Mouse (Mus musculus) retina, embryonic 14.5 days (tissue): ENCODE data around the gene Sh3d19.
A peak's percentile ranks its signal among the peaks of the same experiment; 100 is the strongest.

Experiments
- DNase-seq: peaks from one replicate; pipeline ENCODE4 v3.0.0-alpha.2; 2015; ENCODE audit warnings: low spot score

The Sh3d19 gene

GRCm38 (mm10) chr3:86028658-86029375, 57.9 kb downstream of the Sh3d19 start:
- DNase-seq: no peak

GRCm38 (mm10) chr3:86030566-86030965, 59.7 kb downstream of the Sh3d19 start:
- no peak for DNase-seq

GRCm38 (mm10) chr3:86033455-86034090, 62.7 kb downstream of the Sh3d19 start:
- DNase-seq: no peak

- no peak for DNase-seq
These were observed 67.1 kb downstream of the Sh3d19 start for GRCm38 (mm10) chr3:86037926-86038484.

GRCm38 (mm10) chr3:86038648-86039047, 67.7 kb downstream of the Sh3d19 start:
- DNase-seq: no peak

- DNase-seq: no peak
These were observed 69.6 kb downstream of the Sh3d19 start for GRCm38 (mm10) chr3:86040286-86041201.

GRCm38 (mm10) chr3:86047686-86048408, 76.9 kb downstream of the Sh3d19 start:
- DNase-seq: no peak

- no peak for DNase-seq
These were observed 78.1 kb downstream of the Sh3d19 start for GRCm38 (mm10) chr3:86049041-86049440.

- no peak for DNase-seq
These were observed 85.8 kb downstream of the Sh3d19 start for GRCm38 (mm10) chr3:86056678-86057077.

- peak; percentile 9 for DNase-seq
These were observed 86.7 kb downstream of the Sh3d19 start for GRCm38 (mm10) chr3:86057436-86058095.

GRCm38 (mm10) chr3:86069646-86070250, 98.8 kb downstream of the Sh3d19 start:
- DNase-seq: no peak

GRCm38 (mm10) chr3:86070799-86071198, 99.9 kb downstream of the Sh3d19 start:
- DNase-seq: no peak

- DNase-seq: no peak
These were observed 101.2 kb downstream of the Sh3d19 start for GRCm38 (mm10) chr3:86072066-86072465.

- no peak for DNase-seq
These were observed 102.0 kb downstream of the Sh3d19 start for GRCm38 (mm10) chr3:86072889-86073288.

- DNase-seq: no peak
These were observed 104.7 kb downstream of the Sh3d19 start for GRCm38 (mm10) chr3:86075593-86075992.

- no peak for DNase-seq
These were observed 105.8 kb downstream of the Sh3d19 start for GRCm38 (mm10) chr3:86076511-86077283.

GRCm38 (mm10) chr3:86083051-86083450, 112.1 kb downstream of the Sh3d19 start:
- no peak for DNase-seq

- no peak for DNase-seq
These were observed 114.1 kb downstream of the Sh3d19 start for GRCm38 (mm10) chr3:86085001-86085400.

GRCm38 (mm10) chr3:86087872-86088271, 117.0 kb downstream of the Sh3d19 start:
- DNase-seq: no peak
